Mouse (Mus musculus): ENCODE results near the gene Col25a1.

Gene Col25a1

GRCm38 (mm10) chr3:130161323-130161917 lies 30.1 kb downstream of the Col25a1 start:
- no peak for DNase-seq (ENCODE audit: low spot score in 2 of 2)

GRCm38 (mm10) chr3:130166875-130167274 lies 35.6 kb downstream of the Col25a1 start:
- no peak for DNase-seq (ENCODE audit: low spot score in 2 of 2)

GRCm38 (mm10) chr3:130172764-130173163 lies 41.5 kb downstream of the Col25a1 start:
- DNase-seq (ENCODE audit: low spot score in 2 of 2) = no peak

- peak; percentile 54 to 59 for DNase-seq (ENCODE audit: low spot score in 2 of 2)
Observed at GRCm38 (mm10) chr3:130180181-130180940, 49.1 kb downstream of the Col25a1 start.

- no peak for DNase-seq (ENCODE audit: low spot score in 2 of 2)
Observed at GRCm38 (mm10) chr3:130180964-130181590, 49.8 kb downstream of the Col25a1 start.

GRCm38 (mm10) chr3:130181591-130181980 lies 50.3 kb downstream of the Col25a1 start:
- no peak for DNase-seq (ENCODE audit: low spot score in 2 of 2)

- no peak for DNase-seq (ENCODE audit: low spot score in 2 of 2)
Observed at GRCm38 (mm10) chr3:130182450-130182849, 51.1 kb downstream of the Col25a1 start.

GRCm38 (mm10) chr3:130185111-130185510 lies 53.8 kb downstream of the Col25a1 start:
- DNase-seq (ENCODE audit: low spot score in 2 of 2) = no peak

- no peak for DNase-seq (ENCODE audit: low spot score in 2 of 2)
Observed at GRCm38 (mm10) chr3:130187588-130187987, 56.3 kb downstream of the Col25a1 start.

- no peak for DNase-seq (ENCODE audit: low spot score in 2 of 2)
Observed at GRCm38 (mm10) chr3:130193450-130193849, 62.1 kb downstream of the Col25a1 start.

- no peak for DNase-seq (ENCODE audit: low spot score in 2 of 2)
Observed at GRCm38 (mm10) chr3:130214631-130215030, 83.3 kb downstream of the Col25a1 start.

- DNase-seq (ENCODE audit: low spot score in 2 of 2) = no peak
Observed at GRCm38 (mm10) chr3:130216141-130216540, 84.8 kb downstream of the Col25a1 start.

GRCm38 (mm10) chr3:130216646-130217045 lies 85.3 kb downstream of the Col25a1 start:
- no peak for DNase-seq (ENCODE audit: low spot score in 2 of 2)

GRCm38 (mm10) chr3:130217705-130218104 lies 86.4 kb downstream of the Col25a1 start:
- DNase-seq (ENCODE audit: low spot score in 2 of 2) = no peak

- no peak for DNase-seq (ENCODE audit: low spot score in 2 of 2)
Observed at GRCm38 (mm10) chr3:130218232-130218728, 87.0 kb downstream of the Col25a1 start.

- no peak for DNase-seq (ENCODE audit: low spot score in 2 of 2)
Observed at GRCm38 (mm10) chr3:130220811-130221210, 89.5 kb downstream of the Col25a1 start.

- no peak for DNase-seq (ENCODE audit: low spot score in 2 of 2)
Observed at GRCm38 (mm10) chr3:130228186-130228585, 96.9 kb downstream of the Col25a1 start.

GRCm38 (mm10) chr3:130232944-130233343 lies 101.6 kb downstream of the Col25a1 start:
- no peak for DNase-seq (ENCODE audit: low spot score in 2 of 2)

GRCm38 (mm10) chr3:130235233-130235632 lies 103.9 kb downstream of the Col25a1 start:
- no peak for DNase-seq (ENCODE audit: low spot score in 2 of 2)

GRCm38 (mm10) chr3:130236129-130236528 lies 104.8 kb downstream of the Col25a1 start:
- no peak for DNase-seq (ENCODE audit: low spot score in 2 of 2)

- no peak for DNase-seq (ENCODE audit: low spot score in 2 of 2)
Observed at GRCm38 (mm10) chr3:130237852-130238251, 106.6 kb downstream of the Col25a1 start.

GRCm38 (mm10) chr3:130241924-130242323 lies 110.6 kb downstream of the Col25a1 start:
- no peak for DNase-seq (ENCODE audit: low spot score in 2 of 2)

Data from thymus, postnatal 10 days (tissue).